Mouse (Mus musculus): Measurements from ENCODE around the gene Snx11. TPM values are rescaled to one million over a fixed set of nuclear protein-coding genes. Genes with fewer than 3 reads are reported as not detected.

Gene Snx11
- polyA plus RNA-seq, 1 experiment from 2014 or later, result 51.1 TPM

DNA sequence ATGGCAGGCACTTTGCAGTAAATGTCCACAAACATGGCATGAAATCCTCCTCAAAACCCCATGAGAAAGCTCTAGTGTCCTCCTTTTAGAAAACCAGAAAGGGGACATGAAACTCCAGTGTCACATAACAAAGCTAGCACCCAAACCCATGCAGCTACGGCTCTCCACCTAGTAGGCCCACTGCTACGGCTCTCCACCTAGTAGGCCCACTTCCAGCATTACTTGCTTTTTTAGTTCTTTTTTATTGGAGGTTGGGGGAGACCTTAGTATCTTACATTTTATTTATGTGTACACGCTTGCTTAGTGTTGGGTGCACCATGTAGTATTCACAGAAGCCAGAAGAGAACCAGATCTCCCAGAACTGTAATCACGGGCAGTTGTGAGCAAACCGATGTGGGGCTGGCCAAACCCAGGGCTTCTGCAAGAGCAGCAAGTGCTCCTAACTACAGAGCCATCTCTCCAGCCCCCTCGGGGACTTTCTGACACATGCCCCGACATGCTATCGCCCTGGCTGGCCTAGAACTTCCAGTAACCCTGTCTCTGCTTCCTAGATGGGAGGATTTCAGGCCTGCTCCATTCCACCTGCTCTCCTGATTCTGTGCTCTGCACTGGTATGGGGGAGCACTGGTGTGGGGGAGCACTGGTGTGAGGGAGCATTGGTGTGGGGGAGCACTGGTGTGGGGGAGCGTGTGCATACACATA is 5.9 kb downstream of the Snx11 start:
- H3K27ac ChIP-seq, result no peak overlapping the region
- H3K4me3 ChIP-seq, result no peak overlapping the region
- no peaks in the 10 kb centered on the region for H3K9me3 ChIP-seq
- H3K36me3 ChIP-seq (replicated peaks), result peaks cover 24% of the 10 kb centered on the region
- no peaks in the 10 kb centered on the region for H3K27me3 ChIP-seq (replicated peaks)
- no peak for ATAC-seq (replicated peaks)
- H3K4me1 ChIP-seq, result peaks cover 31% of the 10 kb centered on the region
- WGBS, result 95% methylated on average over 9 of the region's 9 CpGs
- H3K4me2 ChIP-seq, result no peak overlapping the region
- H3K9ac ChIP-seq, result no peak overlapping the region

DNA sequence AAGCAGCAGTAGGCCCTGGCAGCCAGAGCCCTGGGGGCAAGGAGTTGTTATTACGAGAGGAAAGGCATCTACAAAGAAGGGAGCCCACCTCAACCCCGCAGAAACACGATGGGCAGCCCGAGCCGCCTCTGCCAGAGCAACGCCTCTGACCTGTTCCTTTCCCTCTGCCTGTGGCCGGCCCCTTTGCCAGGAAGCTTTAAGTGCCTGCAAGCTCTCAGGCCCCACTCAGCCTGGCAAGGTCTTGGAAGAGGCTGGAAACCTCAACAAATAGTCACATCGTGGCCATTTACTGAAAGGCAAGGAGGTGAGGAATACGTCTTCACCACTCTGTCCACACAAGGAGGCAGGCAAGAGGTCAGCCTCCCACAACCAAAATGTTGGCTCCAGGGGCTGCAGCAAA is 9.1 kb downstream of the Snx11 start:
- Histone ChIP-seq H3K9ac (no peak overlapping the region), H3K9me3 (no peaks in the 10 kb centered on the region), H3K27ac (peak overlapping the region; percentile 69), H3K36me3 (replicated peaks) (peaks cover 24% of the 10 kb centered on the region), H3K4me2 (no peak overlapping the region), H3K4me1 (peaks cover 42% of the 10 kb centered on the region), H3K27me3 (replicated peaks) (no peaks in the 10 kb centered on the region), H3K4me3 (no peak overlapping the region)
- ATAC-seq (replicated peaks), result no peak
- 52% methylated on average over 9 of the region's 9 CpGs for WGBS

DNA sequence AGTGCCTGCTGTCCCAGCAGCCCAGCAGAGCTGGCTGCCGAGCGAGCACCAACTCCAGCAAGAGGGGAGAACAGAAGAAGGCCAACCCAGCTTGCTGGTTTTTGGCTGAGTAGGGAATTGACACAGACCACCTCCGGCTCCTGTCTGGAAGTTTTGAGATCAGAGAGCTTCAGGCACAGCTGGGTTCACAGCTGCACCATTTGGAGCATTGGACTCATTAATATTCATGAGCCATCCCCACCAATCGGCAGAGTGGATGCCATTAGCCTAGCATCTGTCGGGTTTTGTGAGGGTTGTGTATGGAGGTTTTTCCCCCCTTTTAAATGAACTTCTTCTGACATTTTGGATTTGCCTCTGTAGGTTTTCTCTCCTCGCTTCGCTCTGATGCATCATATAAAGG is 10.3 kb downstream of the Snx11 start:
- H3K9me3 ChIP-seq, result no peaks in the 10 kb centered on the region
- H3K4me3 ChIP-seq, result no peak overlapping the region
- no peak overlapping the region for H3K4me2 ChIP-seq
- H3K27me3 ChIP-seq (replicated peaks), result no peaks in the 10 kb centered on the region
- H3K9ac ChIP-seq, result no peak overlapping the region
- peaks cover 22% of the 10 kb centered on the region for H3K36me3 ChIP-seq (replicated peaks)
- ATAC-seq (replicated peaks), result peak; percentile 41; the same call in 1 of the 2 replicates
- WGBS, result 13% methylated on average over 7 of the region's 7 CpGs
- H3K27ac ChIP-seq, result peak overlapping the region; percentile 69
- peaks cover 45% of the 10 kb centered on the region for H3K4me1 ChIP-seq

DNA sequence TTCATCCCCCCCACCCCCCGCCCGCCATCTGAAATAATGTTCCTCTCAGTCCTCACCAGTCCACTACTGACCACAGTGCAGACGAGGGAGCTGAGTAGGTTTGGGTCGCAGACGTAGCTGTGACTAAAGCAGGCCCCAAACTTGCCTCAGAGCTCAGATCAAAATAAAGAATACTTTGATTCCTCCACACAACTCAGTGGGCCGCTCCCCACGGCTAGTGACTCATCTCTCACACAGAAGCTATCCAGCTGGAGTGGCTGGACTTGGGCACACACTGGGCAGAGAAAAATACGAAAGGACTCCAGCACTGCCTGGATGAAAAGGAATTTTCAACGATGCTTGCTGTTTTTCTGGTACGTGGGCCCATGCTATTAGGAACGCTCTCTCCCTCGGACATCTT is 10.8 kb downstream of the Snx11 start:
- no peaks in the 10 kb centered on the region for H3K9me3 ChIP-seq
- no peak overlapping the region for H3K4me2 ChIP-seq
- ATAC-seq (replicated peaks), result no peak
- WGBS, result 62% methylated on average over 12 of the region's 12 CpGs
- H3K27me3 ChIP-seq (replicated peaks), result no peaks in the 10 kb centered on the region
- no peak overlapping the region for H3K4me3 ChIP-seq
- H3K9ac ChIP-seq, result no peak overlapping the region
- H3K36me3 ChIP-seq (replicated peaks), result peaks cover 20% of the 10 kb centered on the region
- H3K4me1 ChIP-seq, result peaks cover 45% of the 10 kb centered on the region
- peak overlapping the region; percentile 69 for H3K27ac ChIP-seq

DNA sequence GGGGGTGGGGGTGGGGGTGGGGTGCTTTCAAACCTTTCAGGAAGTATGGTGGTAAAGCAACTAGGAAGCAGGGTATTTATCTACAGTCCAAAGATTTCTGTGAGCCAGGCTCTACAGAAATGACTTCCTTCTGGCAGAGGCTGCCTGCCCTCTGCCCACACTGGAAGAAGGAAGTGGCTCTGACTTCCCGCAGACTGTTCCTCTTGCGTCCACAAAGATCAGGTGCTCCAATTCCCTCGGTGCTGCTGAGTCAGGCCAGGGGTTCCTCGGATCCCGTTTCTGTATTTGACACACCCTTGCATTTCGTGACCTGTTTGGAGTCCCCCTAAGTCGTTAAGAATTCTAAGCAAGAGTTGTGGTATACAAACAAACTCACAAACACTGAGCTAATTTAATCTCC is 11.7 kb downstream of the Snx11 start:
- no peaks in the 10 kb centered on the region for H3K27me3 ChIP-seq (replicated peaks)
- H3K36me3 ChIP-seq (replicated peaks), result peaks cover 18% of the 10 kb centered on the region
- H3K4me1 ChIP-seq, result peaks cover 45% of the 10 kb centered on the region
- H3K4me3 ChIP-seq, result no peak overlapping the region
- no peak overlapping the region for H3K9ac ChIP-seq
- 0 out of 2 replicates have a peak overlapping the region, but pooled peaks have one; percentile 69 for H3K27ac ChIP-seq
- WGBS, result 86% methylated on average over 7 of the region's 7 CpGs
- no peak overlapping the region for H3K4me2 ChIP-seq
- no peaks in the 10 kb centered on the region for H3K9me3 ChIP-seq
- no peak for ATAC-seq (replicated peaks)

DNA sequence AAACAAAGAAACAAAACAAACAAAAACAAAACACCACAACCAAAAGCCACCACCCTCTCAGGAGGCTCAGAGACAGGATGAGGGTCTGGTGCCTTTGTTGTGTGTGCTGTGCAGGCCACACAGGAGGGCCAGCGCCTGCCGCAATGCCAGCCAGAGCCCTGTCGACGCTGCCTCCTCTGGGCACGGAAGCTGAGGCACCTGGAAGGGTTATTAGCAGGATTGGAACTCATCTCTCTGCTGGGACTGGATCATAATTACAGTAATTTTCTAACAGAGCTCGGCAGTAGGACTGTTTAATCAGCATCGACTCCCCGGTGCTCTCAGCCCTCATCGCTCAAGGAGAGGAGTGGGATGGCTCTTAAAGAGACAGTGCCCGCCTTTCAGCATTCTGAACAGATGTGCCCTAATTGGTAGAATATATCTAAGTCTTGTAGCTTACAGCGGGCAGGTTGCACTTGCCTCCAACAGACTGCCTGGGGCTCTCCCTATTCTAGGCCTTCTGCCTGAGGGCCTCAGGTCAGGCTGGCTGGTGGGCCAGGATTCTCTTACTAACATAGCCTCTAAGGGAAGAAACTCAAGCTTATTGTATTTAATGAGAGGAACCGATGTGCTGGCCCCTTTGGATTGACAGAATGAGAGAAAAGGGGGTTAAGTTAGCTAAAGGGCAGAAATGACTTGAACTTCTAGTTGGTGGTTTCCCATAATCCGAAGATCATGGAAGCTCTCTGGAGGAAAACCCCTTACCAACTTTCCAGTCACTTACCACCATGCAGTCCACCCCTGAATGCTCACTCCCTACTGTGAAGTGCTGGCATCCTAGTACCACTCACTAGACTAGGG is 12.6 kb downstream of the Snx11 start:
- Histone ChIP-seq H3K9ac (no peak overlapping the region), H3K4me1 (peaks cover 45% of the 10 kb centered on the region), H3K9me3 (no peaks in the 10 kb centered on the region), H3K4me2 (peak overlapping the region; percentile 22), H3K27me3 (replicated peaks) (no peaks in the 10 kb centered on the region), H3K36me3 (replicated peaks) (peaks cover 11% of the 10 kb centered on the region; the same call in 1 of the 2 replicates), H3K4me3 (no peak overlapping the region), H3K27ac (peak overlapping the region; percentile 31)
- 27% methylated on average over 13 of the region's 13 CpGs for WGBS
- peak; percentile 25; the same call in 1 of the 2 replicates for ATAC-seq (replicated peaks)

DNA sequence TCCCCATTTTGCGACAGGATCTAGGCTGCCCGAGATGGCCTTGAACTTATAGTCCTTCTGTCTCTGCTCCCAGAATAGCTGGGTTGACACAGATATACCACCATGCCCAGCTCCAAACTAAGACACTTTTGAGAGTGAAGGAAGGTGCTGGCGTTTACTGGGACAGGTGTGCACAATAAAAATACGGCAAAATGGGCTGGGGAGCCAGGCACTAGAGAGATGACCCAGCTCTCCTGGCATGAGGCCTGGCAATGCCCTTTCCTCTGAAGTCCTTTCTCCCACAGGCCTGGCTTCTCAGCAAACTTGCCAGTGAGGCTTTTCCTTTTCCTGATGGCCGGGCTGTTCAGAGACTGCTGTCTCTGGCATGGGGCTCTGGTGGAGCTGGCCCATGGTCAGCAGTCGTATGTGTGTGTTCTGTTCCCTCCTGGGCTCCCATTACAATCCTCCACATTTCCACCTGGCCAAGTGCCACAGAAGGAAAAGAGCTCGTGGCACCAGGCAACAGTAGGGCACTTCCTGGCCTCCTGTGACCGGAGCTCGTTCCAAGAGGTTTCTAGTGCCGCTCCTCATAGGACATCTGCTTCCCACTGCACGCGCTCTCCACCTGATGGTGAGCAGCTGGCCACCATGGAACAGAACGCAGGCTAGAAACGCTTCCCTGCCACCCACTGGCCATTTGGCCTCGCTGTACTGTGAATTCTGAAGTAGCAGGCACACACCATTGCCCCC is 14.5 kb downstream of the Snx11 start:
- 78% methylated on average over 15 of the region's 15 CpGs for WGBS
- Histone ChIP-seq H3K4me2 (no peak overlapping the region), H3K9ac (no peak overlapping the region), H3K27me3 (replicated peaks) (no peaks in the 10 kb centered on the region), H3K9me3 (no peaks in the 10 kb centered on the region), H3K4me1 (peaks cover 42% of the 10 kb centered on the region), H3K27ac (peak overlapping the region; percentile 32; the same call in 1 of the 2 replicates), H3K36me3 (replicated peaks) (no peaks in the 10 kb centered on the region), H3K4me3 (no peak overlapping the region)
- ATAC-seq (replicated peaks), result no peak

DNA sequence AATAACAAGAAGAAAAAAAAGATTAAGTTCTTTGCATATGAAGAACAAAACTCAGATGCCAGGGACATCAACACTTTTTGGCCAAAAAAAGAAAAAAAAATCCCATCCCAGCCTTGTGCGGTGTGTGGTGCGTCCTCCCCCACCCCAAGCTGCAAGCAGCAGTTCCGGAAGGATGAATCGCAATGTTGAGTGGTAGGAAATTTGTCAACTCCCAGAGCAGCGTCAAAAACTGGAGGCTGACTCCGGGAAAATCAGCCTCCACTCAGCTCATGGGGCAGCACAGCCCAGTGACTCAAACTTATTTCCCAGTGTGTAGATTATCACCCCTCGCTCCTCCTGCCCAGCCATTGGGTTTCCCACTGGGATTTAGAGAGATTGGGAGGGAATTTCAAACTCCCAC is 15.4 kb downstream of the Snx11 start:
- ATAC-seq (replicated peaks), result no peak

DNA sequence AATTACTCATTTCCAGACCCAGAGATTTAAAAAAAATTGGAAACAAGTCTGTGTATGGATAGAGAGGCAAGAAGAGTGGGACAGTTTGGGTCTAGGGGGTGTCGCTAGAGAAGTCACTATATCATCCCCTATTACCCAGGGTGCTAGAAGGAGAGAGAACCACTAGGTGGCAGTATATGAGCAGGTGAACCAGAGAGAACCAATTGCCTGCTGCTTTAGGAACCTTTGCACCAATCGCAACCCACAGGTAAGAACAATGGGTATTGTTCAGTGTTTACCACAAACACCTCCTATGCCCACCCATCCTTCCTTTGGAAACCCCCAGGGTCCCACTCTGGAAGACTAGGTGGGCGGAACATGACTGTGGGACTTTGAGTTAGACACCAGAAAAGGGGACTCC is 17.3 kb downstream of the Snx11 start:
- Histone ChIP-seq H3K27me3 (replicated peaks) (no peaks in the 10 kb centered on the region), H3K4me2 (no peak overlapping the region), H3K4me3 (no peak overlapping the region), H3K4me1 (peaks cover 18% of the 10 kb centered on the region), H3K9ac (no peak overlapping the region), H3K27ac (no peak overlapping the region), H3K9me3 (no peaks in the 10 kb centered on the region), H3K36me3 (replicated peaks) (no peaks in the 10 kb centered on the region)
- 45% methylated on average over 3 of the region's 3 CpGs for WGBS
- ATAC-seq (replicated peaks), result no peak

More for the DNA sequence above, 15.4 kb downstream of the Snx11 start:
- no peaks in the 10 kb centered on the region for H3K9me3 ChIP-seq
- no peak overlapping the region for H3K4me3 ChIP-seq
- H3K27ac ChIP-seq, result no peak overlapping the region
- no peak overlapping the region for H3K4me2 ChIP-seq
- 70% methylated on average over 7 of the region's 7 CpGs for WGBS
- H3K27me3 ChIP-seq (replicated peaks), result no peaks in the 10 kb centered on the region
- no peaks in the 10 kb centered on the region for H3K36me3 ChIP-seq (replicated peaks)
- peaks cover 33% of the 10 kb centered on the region for H3K4me1 ChIP-seq
- no peak overlapping the region for H3K9ac ChIP-seq

DNA sequence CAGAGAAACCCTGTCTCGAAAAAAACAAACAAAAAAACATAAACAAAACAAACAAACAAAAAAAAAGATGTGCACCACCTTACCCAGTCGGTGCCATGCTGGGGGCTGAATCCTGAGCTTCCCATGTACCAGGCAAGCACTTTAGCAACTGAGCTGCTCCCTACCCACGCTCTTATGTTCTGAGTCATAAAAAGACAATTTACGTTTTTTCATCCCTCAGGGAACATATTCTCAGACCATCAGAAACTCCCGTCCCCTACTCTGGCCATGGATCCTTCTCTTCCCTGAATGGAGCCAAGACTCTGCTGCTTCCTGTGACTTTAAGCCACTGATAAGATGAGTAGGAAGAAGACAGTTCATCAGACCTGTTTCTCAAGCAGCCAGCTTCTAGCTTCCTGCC is 19.0 kb downstream of the Snx11 start:
- H3K36me3 ChIP-seq (replicated peaks), result no peaks in the 10 kb centered on the region
- no peak overlapping the region for H3K9ac ChIP-seq
- H3K27ac ChIP-seq, result no peak overlapping the region
- H3K4me1 ChIP-seq, result peaks cover 4% of the 10 kb centered on the region
- ATAC-seq (replicated peaks), result no peak
- WGBS, result 79% methylated on average over 5 of the region's 5 CpGs
- no peak overlapping the region for H3K4me3 ChIP-seq
- no peak overlapping the region for H3K4me2 ChIP-seq
- no peaks in the 10 kb centered on the region for H3K27me3 ChIP-seq (replicated peaks)
- H3K9me3 ChIP-seq, result no peaks in the 10 kb centered on the region

DNA sequence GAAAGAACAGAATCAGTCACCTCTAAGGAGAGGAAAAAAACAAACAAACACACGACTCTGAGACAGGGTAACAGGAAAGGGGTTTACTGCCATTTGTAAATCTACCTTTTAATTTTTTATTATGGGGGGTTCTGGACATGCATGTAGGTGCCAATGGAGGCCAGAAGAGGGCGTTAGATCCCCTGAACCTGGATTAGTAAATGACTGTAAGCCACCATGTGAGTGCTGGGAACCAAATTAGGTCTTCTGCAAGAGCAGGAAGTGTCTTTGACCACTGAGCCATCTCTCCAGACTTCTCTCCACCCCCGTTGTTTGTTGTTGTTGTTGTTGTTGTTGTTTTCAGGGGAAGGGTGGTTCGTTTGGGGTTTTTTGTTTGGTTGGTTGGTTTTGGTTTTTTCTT is 19.9 kb downstream of the Snx11 start:
- Histone ChIP-seq H3K36me3 (replicated peaks) (no peaks in the 10 kb centered on the region), H3K27me3 (replicated peaks) (no peaks in the 10 kb centered on the region), H3K9me3 (no peaks in the 10 kb centered on the region), H3K4me1 (no peaks in the 10 kb centered on the region), H3K9ac (no peak overlapping the region), H3K4me2 (no peak overlapping the region), H3K27ac (no peak overlapping the region), H3K4me3 (no peak overlapping the region)
- ATAC-seq (replicated peaks), result no peak
- 57% methylated on average over 4 of the region's 4 CpGs for WGBS

DNA sequence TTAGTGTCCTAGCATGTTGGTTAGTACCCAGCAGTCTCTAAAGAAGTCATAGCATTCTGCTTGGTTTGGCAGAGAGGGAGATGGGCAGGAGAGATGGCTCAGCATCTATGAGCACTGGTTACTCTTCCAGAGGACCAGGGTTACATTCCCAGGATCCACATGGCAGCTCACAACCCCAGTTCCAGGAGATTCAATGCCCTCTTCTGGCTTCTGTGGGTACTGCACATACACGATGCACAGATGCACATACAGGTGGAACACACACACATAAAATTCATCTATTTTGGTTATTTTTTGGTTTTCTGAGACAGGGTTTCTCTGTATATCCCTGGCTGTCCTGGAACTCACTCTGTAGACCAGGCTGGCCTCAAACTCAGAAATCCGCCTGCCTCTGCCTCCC is 22.1 kb downstream of the Snx11 start:
- H3K4me2 ChIP-seq, result no peak overlapping the region
- no peak for ATAC-seq (replicated peaks)
- no peaks in the 10 kb centered on the region for H3K9me3 ChIP-seq
- H3K4me1 ChIP-seq, result no peaks in the 10 kb centered on the region
- H3K4me3 ChIP-seq, result no peak overlapping the region
- WGBS, result 100% methylated on average over 2 of the region's 2 CpGs
- H3K36me3 ChIP-seq (replicated peaks), result no peaks in the 10 kb centered on the region
- H3K27me3 ChIP-seq (replicated peaks), result no peaks in the 10 kb centered on the region
- no peak overlapping the region for H3K27ac ChIP-seq
- H3K9ac ChIP-seq, result no peak overlapping the region
